In genomic region chr5:76964651-76965050, GRCm38 (mm10) we compare ENCODE assay signal across 1 mouse cellular context.
TF ChIP-seq lines count a peak whose summit lies in the region.

No protein-coding gene starts in this region.

TF ChIP-seq in MEL, 35 proteins besides CTCF, POLR2A, EP300 and RAD21:
- TF ChIP-seq MAFK (IDR thresholded peaks at IDR 0.05; ENCODE audit: borderline replicate concordance, low read depth, low read length) (no peak), SMC3 (IDR thresholded peaks at IDR 0.05; ENCODE audit: low read depth, low read length) (peak; percentile 19; the same call in 1 of the 2 replicates)
TF ChIP-seq in MEL: peak in this region for 1.
